Comparison of ENCODE assay signal across 41 mouse cellular contexts in genomic region chr1:87456425-87456824, GRCm38 (mm10). TPM values are rescaled to one million over a fixed set of nuclear protein-coding genes. Genes with fewer than 3 reads are reported as not detected.
"Had no signal": no experiment of that assay in that cellular context is flagged by ENCODE, and none has a peak within 500 bp of the region (broad histone marks: within the 10 kb centered on the region; RNA-seq: fewer than 3 reads in every experiment).

No protein-coding gene starts in this region.

- H3K4me3 ChIP-seq: limb, embryonic 10.5 days; limb, embryonic 12.5 days; limb, embryonic 13.5 days; limb, embryonic 15.5 days; liver, embryonic 12.5 days; liver, embryonic 13.5 days; liver, embryonic 15.5 days; lung, embryonic 15.5 days; megakaryocyte, embryonic 14.5 days; midbrain, embryonic 10.5 days; midbrain, embryonic 12.5 days; midbrain, embryonic 13.5 days; midbrain, embryonic 15.5 days had no signal

- ATAC-seq: liver, embryonic 12.5 days; liver, postnatal 0 days; lung, postnatal 0 days; midbrain, embryonic 13.5 days; midbrain, embryonic 15.5 days; midbrain, embryonic 16.5 days had no signal

- H3K36me3 ChIP-seq: limb, embryonic 10.5 days; limb, embryonic 12.5 days; limb, embryonic 13.5 days; limb, embryonic 15.5 days; liver, embryonic 13.5 days; liver, embryonic 15.5 days; lung, embryonic 15.5 days; midbrain, embryonic 10.5 days; midbrain, embryonic 12.5 days; midbrain, embryonic 13.5 days; midbrain, embryonic 15.5 days had no signal

- H3K4me2 ChIP-seq: limb, embryonic 12.5 days; limb, embryonic 13.5 days; limb, embryonic 15.5 days; liver, embryonic 11.5 days; liver, embryonic 12.5 days; liver, embryonic 13.5 days; liver, embryonic 15.5 days; lung, embryonic 14.5 days; lung, embryonic 15.5 days; midbrain, embryonic 11.5 days; midbrain, embryonic 12.5 days; midbrain, embryonic 13.5 days; midbrain, embryonic 15.5 days had no signal

- H3K27me3 ChIP-seq: limb, embryonic 12.5 days; limb, embryonic 13.5 days; limb, embryonic 15.5 days; liver, embryonic 12.5 days; liver, embryonic 13.5 days; liver, embryonic 15.5 days; lung, embryonic 15.5 days; megakaryocyte, embryonic 14.5 days; midbrain, embryonic 12.5 days; midbrain, embryonic 13.5 days; midbrain, embryonic 15.5 days had no signal

- DNase-seq: left cerebral cortex, postnatal 4 days; liver; liver, embryonic 13.5 days; liver, postnatal 0 days; lung, adult 18-20 months; lung, adult 2 months; lung, embryonic 14.5 days; lung, postnatal 10 days; lung, postnatal 14 days; lung, postnatal 36 days; lung, postnatal 4 days; midbrain, embryonic 14.5 days had no signal

RNA-seq across cellular contexts. Expression of gene Snorc, which starts 13.6 kb away (rescaled TPM):
- total RNA-seq: left cerebral cortex, postnatal 10 days; left cerebral cortex, postnatal 36 days; left cerebral cortex, postnatal 4 days; liver, adult 2 months; megakaryocyte progenitor cell, adult 5-6 weeks; megakaryocyte, adult 5-6 weeks; megakaryocyte-erythroid progenitor cell, adult 5-6 weeks; midbrain, postnatal 0 days; monocyte, adult 5-6 weeks had no signal
- polyA plus RNA-seq: limb, embryonic 10.5 days; limb, embryonic 11.5 days; liver, embryonic 11.5 days; liver, embryonic 12.5 days; liver, embryonic 13.5 days; liver, embryonic 14.5 days; liver, embryonic 16.5 days; lung, embryonic 14.5 days; lung, embryonic 15.5 days; lung, postnatal 0 days; macrophage; midbrain, embryonic 10.5 days; midbrain, embryonic 11.5 days; midbrain, embryonic 12.5 days; midbrain, embryonic 13.5 days; midbrain, embryonic 14.5 days; neural tube, embryonic 11.5 days had no signal

RNA-seq across cellular contexts. Expression of gene Neu2, which starts 53.3 kb away (rescaled TPM):
- total RNA-seq: megakaryocyte progenitor cell, adult 5-6 weeks; megakaryocyte, adult 5-6 weeks; megakaryocyte-erythroid progenitor cell, adult 5-6 weeks; monocyte, adult 5-6 weeks had no signal
- polyA plus RNA-seq: limb, embryonic 10.5 days; limb, embryonic 11.5 days; limb, embryonic 13.5 days; limb, embryonic 15.5 days; macrophage; midbrain, embryonic 10.5 days; midbrain, embryonic 11.5 days; midbrain, embryonic 12.5 days; midbrain, embryonic 13.5 days; neural tube, embryonic 11.5 days had no signal
